Mouse (Mus musculus) hindbrain, embryonic 14.5 days (tissue): Measurements from ENCODE around the gene Gpr68. TPM values are rescaled to one million over a fixed set of nuclear protein-coding genes. Genes with fewer than 3 reads are reported as not detected.

Source experiments
- ATAC-seq: fragments of 200-750 bp; cut with Nextera tagmentation; 2 replicates; pipeline ENCODE4 v1.8.0; 2017; ENCODE audit warnings: moderate number of reproducible peaks, mild to moderate bottlenecking, moderate TSS enrichment, moderate library complexity; ENCODE audit not compliant: low FRiP score
- DNase-seq: peaks from one replicate; pipeline ENCODE4 v3.0.0-alpha.2; 2015; ENCODE audit warnings: low spot score
- H3K27ac ChIP-seq: fragments of 300-500 bp; sonication (generic); 2 replicates; pipeline ENCODE4 v1.5.1; 2014; ENCODE audit warnings: mild to moderate bottlenecking, moderate library complexity
- H3K27me3 ChIP-seq: fragments of 300-500 bp; sonication (generic); 2 replicates; pipeline ENCODE4 v1.6.1; 2014; ENCODE audit warnings: mild to moderate bottlenecking, low read length, mixed read lengths; ENCODE audit not compliant: control insufficient read depth, insufficient read depth
- H3K36me3 ChIP-seq: fragments of 300-500 bp; sonication (generic); replicated peaks from 2 replicates; pipeline ENCODE4 v1.6.1; 2014; ENCODE audit not compliant: control insufficient read depth, insufficient read depth
- H3K4me1 ChIP-seq: fragments of 300-500 bp; sonication (generic); replicated peaks from 2 replicates; pipeline ENCODE4 v1.6.1; 2014; ENCODE audit warnings: antibody characterized with exemption, low read length, mixed read lengths; ENCODE audit not compliant: control insufficient read depth, insufficient read depth
- H3K4me2 ChIP-seq: fragments of 300-500 bp; sonication (generic); replicated peaks from 2 replicates; pipeline ENCODE4 v1.6.1; 2014; ENCODE audit warnings: mild to moderate bottlenecking, moderate library complexity
- H3K4me3 ChIP-seq: fragments of 300-500 bp; sonication (generic); replicated peaks from 2 replicates; pipeline ENCODE4 v1.5.1; 2014; ENCODE audit warnings: mild to moderate bottlenecking, low read length
- H3K9ac ChIP-seq: fragments of 300-500 bp; sonication (generic); 2 replicates; pipeline ENCODE4 v1.6.1; 2014
- H3K9me3 ChIP-seq: fragments of 300-500 bp; sonication (generic); 2 replicates; pipeline ENCODE4 v1.6.1; 2016; ENCODE audit warnings: low read length; ENCODE audit not compliant: control insufficient read depth
- WGBS: fragments of 180-500 bp; shearing (Covaris S2); extraction: QIAGEN DNeasy Blood & Tissue Kit; methylation state at CpG from one replicate; pipeline ENCODE4 v1.1.7; 2014; 5-methylcytosine and 5-hydroxymethylcytosine counted together
- polyA plus RNA-seq: library from polyadenylated mRNA; unstranded; fragments of >200 nt; fragmentation: Nextera tagmentation; extraction: Ambion mirVana; gene quantifications from 2 replicates; pipeline ENCODE4 v1.2.1, GENCODE M21; 2014

The Gpr68 gene
- polyA plus RNA-seq, 1 experiment from 2014 or later, result 3.7 TPM

GRCm38 (mm10) chr12:100928286-100928685, 20.3 kb upstream of the Gpr68 start:
- DNase-seq (no peak), ATAC-seq (no peak)
- Histone ChIP-seq H3K27ac (no peak overlapping the region), H3K9ac (no peak overlapping the region), H3K27me3 (no peaks in the 10 kb centered on the region), H3K4me1 (no peaks in the 10 kb centered on the region), H3K9me3 (no peaks in the 10 kb centered on the region), H3K36me3 (peaks cover 46% of the 10 kb centered on the region), H3K4me2 (no peak overlapping the region), H3K4me3 (no peak overlapping the region)
- WGBS, result 95% methylated on average over 9 of the region's 9 CpGs

- Histone ChIP-seq H3K4me3 (no peak overlapping the region), H3K27ac (0 out of 2 replicates have a peak overlapping the region, but pooled peaks have one; percentile 6), H3K36me3 (peaks cover 52% of the 10 kb centered on the region), H3K9ac (no peak overlapping the region), H3K27me3 (no peaks in the 10 kb centered on the region), H3K4me2 (no peak overlapping the region), H3K4me1 (no peaks in the 10 kb centered on the region), H3K9me3 (no peaks in the 10 kb centered on the region)
- ATAC-seq, result peak; percentile 65
- DNase-seq, result peak; percentile 93
- WGBS, result 64% methylated on average over 14 of the region's 14 CpGs
These were observed 17.9 kb upstream of the Gpr68 start for GRCm38 (mm10) chr12:100925644-100926619.

GRCm38 (mm10) chr12:100924646-100925339, 16.8 kb upstream of the Gpr68 start:
- no peak for DNase-seq
- Histone ChIP-seq H3K27ac (no peak overlapping the region), H3K36me3 (peaks cover 48% of the 10 kb centered on the region)

GRCm38 (mm10) chr12:100910731-100911130, 2.7 kb upstream of the Gpr68 start:
- DNase-seq (no peak), ATAC-seq (no peak)
- H3K4me3 ChIP-seq, result no peak overlapping the region
- no peak overlapping the region for H3K4me2 ChIP-seq
- WGBS, result 84% methylated on average over 12 of the region's 12 CpGs
- no peak overlapping the region for H3K27ac ChIP-seq
- peaks cover 8% of the 10 kb centered on the region; the same call in 1 of the 2 replicates for H3K4me1 ChIP-seq
- no peaks in the 10 kb centered on the region for H3K9me3 ChIP-seq
- no peak overlapping the region for H3K9ac ChIP-seq
- H3K36me3 ChIP-seq, result peaks cover 26% of the 10 kb centered on the region
- peaks cover 4% of the 10 kb centered on the region; the same call in 1 of the 2 replicates for H3K27me3 ChIP-seq

More at GRCm38 (mm10) chr12:100924646-100925339, 16.8 kb upstream of the Gpr68 start:
- WGBS, result 86% methylated on average over 15 of the region's 15 CpGs
- Histone ChIP-seq H3K4me3 (no peak overlapping the region), H3K9me3 (no peaks in the 10 kb centered on the region), H3K27me3 (no peaks in the 10 kb centered on the region), H3K4me2 (no peak overlapping the region), H3K4me1 (no peaks in the 10 kb centered on the region), H3K9ac (no peak overlapping the region)
- ATAC-seq, result no peak

GRCm38 (mm10) chr12:100909765-100910164, 1.8 kb upstream of the Gpr68 start:
- peaks cover 8% of the 10 kb centered on the region; the same call in 1 of the 2 replicates for H3K4me1 ChIP-seq
- H3K4me2 ChIP-seq, result no peak overlapping the region
- ATAC-seq (no peak), DNase-seq (no peak)
- no peak overlapping the region for H3K9ac ChIP-seq
- peaks cover 4% of the 10 kb centered on the region; the same call in 1 of the 2 replicates for H3K27me3 ChIP-seq
- 69% methylated on average over 6 of the region's 6 CpGs for WGBS
- H3K27ac ChIP-seq, result no peak overlapping the region
- H3K36me3 ChIP-seq, result peaks cover 21% of the 10 kb centered on the region
- no peaks in the 10 kb centered on the region for H3K9me3 ChIP-seq
- no peak overlapping the region for H3K4me3 ChIP-seq

- no peaks in the 10 kb centered on the region for H3K9me3 ChIP-seq
- peaks cover 8% of the 10 kb centered on the region; the same call in 1 of the 2 replicates for H3K4me1 ChIP-seq
- no peak overlapping the region for H3K27ac ChIP-seq
- peak overlapping the region; percentile 89 for H3K4me2 ChIP-seq
- WGBS, result 21% methylated on average over 10 of the region's 10 CpGs
- DNase-seq (no peak), ATAC-seq (peak; percentile 39; the same call in 1 of the 2 replicates)
- H3K27me3 ChIP-seq, result peaks cover 4% of the 10 kb centered on the region; the same call in 1 of the 2 replicates
- H3K4me3 ChIP-seq, result peak overlapping the region; percentile 42
- H3K9ac ChIP-seq, result peak overlapping the region; percentile 69
- peaks cover 10% of the 10 kb centered on the region for H3K36me3 ChIP-seq
These were observed 468 bp upstream of the Gpr68 start for GRCm38 (mm10) chr12:100908298-100909034.

- no peaks in the 10 kb centered on the region for H3K9me3 ChIP-seq
- 88% methylated on average over 5 of the region's 5 CpGs for WGBS
- no peaks in the 10 kb centered on the region; the same call in 1 of the 2 replicates for H3K36me3 ChIP-seq
- ATAC-seq, result no peak
- no peak overlapping the region for H3K4me3 ChIP-seq
- no peak overlapping the region for H3K27ac ChIP-seq
- H3K4me2 ChIP-seq, result no peak overlapping the region
- DNase-seq, result no peak
- H3K9ac ChIP-seq, result no peak overlapping the region
- peaks cover 8% of the 10 kb centered on the region; the same call in 1 of the 2 replicates for H3K4me1 ChIP-seq
- H3K27me3 ChIP-seq, result peaks cover 4% of the 10 kb centered on the region; the same call in 1 of the 2 replicates
These were observed 1.1 kb downstream of the Gpr68 start for GRCm38 (mm10) chr12:100906861-100907260.

- H3K9ac ChIP-seq, result no peak overlapping the region
- no peaks in the 10 kb centered on the region for H3K9me3 ChIP-seq
- DNase-seq (no peak), ATAC-seq (no peak)
- H3K4me3 ChIP-seq, result no peak overlapping the region
- no peak overlapping the region for H3K4me2 ChIP-seq
- H3K27me3 ChIP-seq, result peaks cover 25% of the 10 kb centered on the region
- WGBS, result 86% methylated on average over 9 of the region's 9 CpGs
- no peak overlapping the region for H3K27ac ChIP-seq
- H3K36me3 ChIP-seq, result no peaks in the 10 kb centered on the region
- H3K4me1 ChIP-seq, result peaks cover 16% of the 10 kb centered on the region
These were observed 4.2 kb downstream of the Gpr68 start for GRCm38 (mm10) chr12:100903761-100904160.
